Mouse (Mus musculus) lung, adult 2 months (tissue): ENCODE data around the gene Gm15155.

Experiments used
- CTCF ChIP-seq: fragments of 200-500 bp; IDR thresholded peaks from 2 replicates; pipeline ENCODE4 v1.5.1; 2011; ENCODE audit warnings: mild to moderate bottlenecking, low read length, control low read depth; ENCODE audit not compliant: insufficient read depth
- POLR2A ChIP-seq: fragments of 200-500 bp; IDR thresholded peaks from 2 replicates; pipeline ENCODE4 v1.6.1; 2011; ENCODE audit warnings: low read depth, mild to moderate bottlenecking, control low read depth, low read length, borderline replicate concordance; ENCODE audit errors: extremely low read depth

GRCm38 (mm10) chrX:155643975-155644374 lies 19.4 kb downstream of the Gm15155 start:
- TF ChIP-seq CTCF: peak; percentile 10; the same call in 1 of the 2 replicates
- no peak for TF ChIP-seq POLR2A
